10 mouse cellular contexts compared by ENCODE assay signal in genomic region chr8:70364066-70364465, GRCm38 (mm10). TPM values are rescaled to one million over a fixed set of nuclear protein-coding genes. Genes with fewer than 3 reads are reported as not detected.
A peak's percentile ranks its signal among the peaks of the same experiment; 100 is the strongest.
DNase-seq lines count a peak whose midpoint lies in the region; ATAC-seq and TF ChIP-seq lines count a peak whose summit lies in the region.
"Had no signal": no experiment of that assay in that cellular context is flagged by ENCODE, and none has a peak within 500 bp of the region (broad histone marks: within the 10 kb centered on the region; RNA-seq: fewer than 3 reads in every experiment).

No protein-coding gene starts in this region.

- no peaks in the 10 kb centered on the region for H3K36me3 ChIP-seq in heart, adult 2 months (ENCODE audit: control insufficient read depth, insufficient read depth, low read length)
- no peaks in the 10 kb centered on the region for H3K36me3 ChIP-seq in kidney, adult 2 months (ENCODE audit: control insufficient read depth, insufficient read depth, low read length)
- no peaks in the 10 kb centered on the region for H3K36me3 ChIP-seq in liver, embryonic 14.5 days (replicated peaks; ENCODE audit: control insufficient read depth, insufficient read depth, low read depth)
- no peaks in the 10 kb centered on the region for H3K36me3 ChIP-seq in embryonic facial prominence, embryonic 10.5 days (replicated peaks)

- H3K9me3 ChIP-seq in liver, embryonic 14.5 days (ENCODE audit: control insufficient read depth, low read length) = no peaks in the 10 kb centered on the region
- no peaks in the 10 kb centered on the region for H3K9me3 ChIP-seq in embryonic facial prominence, embryonic 10.5 days

- no peaks in the 10 kb centered on the region for H3K27me3 ChIP-seq in heart, adult 2 months (ENCODE audit: control insufficient read depth, insufficient read depth, low read length)
- no peaks in the 10 kb centered on the region for H3K27me3 ChIP-seq in kidney, adult 2 months (replicated peaks; ENCODE audit: control insufficient read depth, insufficient read depth, low read length)
- H3K27me3 ChIP-seq in liver, embryonic 14.5 days (ENCODE audit: control insufficient read depth, insufficient read depth, low read length) = no peaks in the 10 kb centered on the region; the same call in 1 of the 2 replicates
- peaks cover 28% of the 10 kb centered on the region; the same call in 1 of the 2 replicates for H3K27me3 ChIP-seq in embryonic facial prominence, embryonic 10.5 days (replicated peaks; ENCODE audit: low read depth, poor library complexity, severe bottlenecking)

- no peak overlapping the region for H3K9ac ChIP-seq in heart, adult 2 months (ENCODE audit: low read depth, low read length)
- no peak overlapping the region for H3K9ac ChIP-seq in liver, embryonic 14.5 days (replicated peaks)

- 45% methylated on average over 5 of the region's 5 CpGs for WGBS in heart, adult 2 months
- 44% methylated on average over 5 of the region's 5 CpGs for WGBS in kidney, adult 2 months
- 48% methylated on average over 5 of the region's 5 CpGs for WGBS in liver, embryonic 14.5 days (ENCODE audit: insufficient replicate concordance)
- 25% methylated on average over 5 of the region's 5 CpGs for WGBS in embryonic facial prominence, embryonic 10.5 days

- no peaks in the 10 kb centered on the region for H3K79me2 ChIP-seq in heart, adult 2 months (replicated peaks; ENCODE audit: control insufficient read depth, insufficient read depth, low read length)

- TF ChIP-seq EP300 in heart, adult 2 months (IDR thresholded peaks at IDR 0.05; ENCODE audit: insufficient read depth, low read depth, low read length) = 0 out of 2 replicates have a peak, but pooled peaks have one; percentile 18
- no peak for TF ChIP-seq EP300 in liver, embryonic 14.5 days (IDR thresholded peaks at IDR 0.05; ENCODE audit: low read depth)

- intact Hi-C loops in heart, adult 2 months (cut with DNase I) = no loop called here
- intact Hi-C loops in heart, postnatal 10 days (cut with DNase I) = no loop called here

- no peak overlapping the region for H3K27ac ChIP-seq in heart, adult 2 months
- no peak overlapping the region for H3K27ac ChIP-seq in kidney, adult 2 months (ENCODE audit: insufficient read depth, low read depth, low read length)
- H3K27ac ChIP-seq in liver, embryonic 14.5 days = no peak overlapping the region
- no peak overlapping the region; the same call in 1 of the 2 replicates for H3K27ac ChIP-seq in embryonic facial prominence, embryonic 10.5 days (replicated peaks)

- DNase-seq in heart, adult 2 months = peak in 1 of 2 experiments; percentile 55
- no peak for DNase-seq in heart, postnatal 10 days
- DNase-seq in adrenal gland, postnatal 25 days = peak; percentile 32
- DNase-seq in kidney, adult 2 months = peak; percentile 90
- no peak for DNase-seq in liver, embryonic 14.5 days (ENCODE audit: low read depth in 3 of 3, low spot score in 3 of 3)
- DNase-seq in T-cell, adult 2 months (ENCODE audit: low spot score) = no peak
- DNase-seq in spleen, postnatal 14 days (ENCODE audit: low spot score in 2 of 2) = no peak
- DNase-seq in embryonic facial prominence, embryonic 10.5 days (ENCODE audit: low spot score) = no peak
- DNase-seq: layer of hippocampus, adult 9-11 months; thymus, adult 18-20 months had no signal

- no peak overlapping the region for H3K4me3 ChIP-seq in heart, adult 2 months
- no peak overlapping the region for H3K4me3 ChIP-seq in kidney, adult 2 months (ENCODE audit: insufficient read depth, low read depth, low read length)
- no peak overlapping the region for H3K4me3 ChIP-seq in liver, embryonic 14.5 days (ENCODE audit: insufficient read depth in 1 of 2, low read depth in 2 of 2, low read length in 2 of 2)
- H3K4me3 ChIP-seq in embryonic facial prominence, embryonic 10.5 days = no peak overlapping the region

- peaks cover 2% of the 10 kb centered on the region; the same call in 1 of the 2 replicates for H3K4me1 ChIP-seq in heart, adult 2 months (ENCODE audit: control insufficient read depth, insufficient read depth, low read length)
- H3K4me1 ChIP-seq in kidney, adult 2 months (ENCODE audit: control insufficient read depth, insufficient read depth, low read length) = peaks cover 4% of the 10 kb centered on the region; the same call in 1 of the 2 replicates
- peaks cover 0 to 5% of the 10 kb centered on the region in 2 experiments; a peak in 1 of 4 replicates for H3K4me1 ChIP-seq in liver, embryonic 14.5 days (replicated peaks; ENCODE audit: control insufficient read depth in 2 of 2, insufficient read depth in 2 of 2, low read length in 1 of 2)
- H3K4me1 ChIP-seq in embryonic facial prominence, embryonic 10.5 days = peaks cover 13% of the 10 kb centered on the region

- TF ChIP-seq CTCF in heart, adult 2 months (IDR thresholded peaks at IDR 0.05) = no peak
- TF ChIP-seq CTCF in kidney, adult 2 months (conservative IDR thresholded peaks at IDR 0.05; ENCODE audit: insufficient read depth, insufficient read length, low read depth, low read length) = no peak
- TF ChIP-seq CTCF in liver, embryonic 14.5 days (IDR thresholded peaks at IDR 0.05; ENCODE audit: low read depth) = no peak

- no peak overlapping the region for H3K4me2 ChIP-seq in liver, embryonic 14.5 days (ENCODE audit: low read depth)

- TF ChIP-seq POLR2A in heart, adult 2 months (IDR thresholded peaks at IDR 0.05; ENCODE audit: insufficient read depth, low read depth, low read length) = no peak
- no peak for TF ChIP-seq POLR2A in kidney, adult 2 months (IDR thresholded peaks at IDR 0.05; ENCODE audit: low read depth, low read length)

- peak; percentile 54 for ATAC-seq in liver, embryonic 14.5 days (ENCODE audit: insufficient read depth)

RNA-seq across cellular contexts. Expression of gene Comp, which starts 9.3 kb away (rescaled TPM):
- 1 to 10 TPM; 5.1 to 5.4 TPM for total RNA-seq in heart, adult 2 months (2021)
- polyA plus RNA-seq in heart, adult 2 months (2012; rRNA removed) = 11.5 and 17.4 TPM in 2 replicates
- total RNA-seq in heart, postnatal 10 days (2021) = 1 to 10 TPM; 2.4 to 3.4 TPM
- 0.27 TPM in 1 of 2 replicates, not detected in the other for total RNA-seq in adrenal gland, postnatal 25 days (2021)
- 1.6 and 2.8 TPM in 2 replicates for polyA plus RNA-seq in kidney, adult 2 months (2012; rRNA removed)
- polyA plus RNA-seq in liver, embryonic 14.5 days (2012; rRNA removed) = 0.39 and 0.47 TPM in 2 replicates
- 0.29 and 0.85 TPM in 2 replicates for polyA plus RNA-seq in liver, embryonic 14.5 days (2014; fragmentation: Nextera tagmentation; extraction: Ambion mirVana)
- polyA plus RNA-seq in embryonic facial prominence, embryonic 10.5 days (2016; fragmentation: Nextera tagmentation; extraction: Ambion mirVana) = 0.19 and 0.37 TPM in 2 replicates

RNA-seq across cellular contexts. Expression of gene Upf1, which starts 11.0 kb away (rescaled TPM):
- total RNA-seq in heart, adult 2 months (2021) = 10 to 100 TPM; 42.6 to 43.9 TPM
- 17.4 and 23.4 TPM in 2 replicates for polyA plus RNA-seq in heart, adult 2 months (2012; rRNA removed)
- 10 to 100 TPM; 40.8 to 48.8 TPM for total RNA-seq in heart, postnatal 10 days (2021)
- total RNA-seq in adrenal gland, postnatal 25 days (2021) = 71.3 and 76.9 TPM in 2 replicates
- 25.8 and 27.4 TPM in 2 replicates for polyA plus RNA-seq in kidney, adult 2 months (2012; rRNA removed)
- 12.3 and 14.1 TPM in 2 replicates for polyA plus RNA-seq in liver, embryonic 14.5 days (2012; rRNA removed)
- polyA plus RNA-seq in liver, embryonic 14.5 days (2014; fragmentation: Nextera tagmentation; extraction: Ambion mirVana) = 9.3 and 11.6 TPM in 2 replicates
- polyA plus RNA-seq in embryonic facial prominence, embryonic 10.5 days (2016; fragmentation: Nextera tagmentation; extraction: Ambion mirVana) = 21.9 and 22.1 TPM in 2 replicates

RNA-seq across cellular contexts. Expression of gene Gdf1, which starts 34.4 kb away (rescaled TPM):
- not detected for total RNA-seq in heart, adult 2 months (2021)
- 0.14 TPM in 1 of 2 replicates, not detected in the other for polyA plus RNA-seq in heart, adult 2 months (2012; rRNA removed)
- total RNA-seq in heart, postnatal 10 days (2021) = under 1 TPM in 1 of 2 experiments, not detected in 1; 0.20 TPM
- 2.0 TPM in 1 of 2 replicates, not detected in the other for total RNA-seq in adrenal gland, postnatal 25 days (2021)
- polyA plus RNA-seq in kidney, adult 2 months (2012; rRNA removed) = 0.08 TPM in 1 of 2 replicates, not detected in the other
- 0.16 and 0.22 TPM in 2 replicates for polyA plus RNA-seq in liver, embryonic 14.5 days (2012; rRNA removed)
- not detected in 2 replicates for polyA plus RNA-seq in liver, embryonic 14.5 days (2014; fragmentation: Nextera tagmentation; extraction: Ambion mirVana)
- polyA plus RNA-seq in embryonic facial prominence, embryonic 10.5 days (2016; fragmentation: Nextera tagmentation; extraction: Ambion mirVana) = 5.6 and 5.7 TPM in 2 replicates

RNA-seq across cellular contexts. Expression of gene Cers1, which starts 48.5 kb away (rescaled TPM):
- under 1 TPM; 0.34 to 0.64 TPM for total RNA-seq in heart, adult 2 months (2021)
- 0.97 and 1.2 TPM in 2 replicates for polyA plus RNA-seq in heart, adult 2 months (2012; rRNA removed)
- under 1 TPM; 0.57 to 0.67 TPM for total RNA-seq in heart, postnatal 10 days (2021)
- total RNA-seq in adrenal gland, postnatal 25 days (2021) = 2.9 and 3.4 TPM in 2 replicates
- 0.58 and 0.66 TPM in 2 replicates for polyA plus RNA-seq in kidney, adult 2 months (2012; rRNA removed)
- 0.09 and 0.14 TPM in 2 replicates for polyA plus RNA-seq in liver, embryonic 14.5 days (2012; rRNA removed)
- not detected in 2 replicates for polyA plus RNA-seq in liver, embryonic 14.5 days (2014; fragmentation: Nextera tagmentation; extraction: Ambion mirVana)
- 2.3 and 4.1 TPM in 2 replicates for polyA plus RNA-seq in embryonic facial prominence, embryonic 10.5 days (2016; fragmentation: Nextera tagmentation; extraction: Ambion mirVana)

Comparison
In these comparisons a context has a peak if more than half of its experiments do, and no peak if none do; other contexts are left out.
1. DNase-seq: peak in adrenal gland, postnatal 25 days (single experiment) and kidney, adult 2 months (single experiment); none in heart, postnatal 10 days (0 of 2), liver, embryonic 14.5 days (0 of 3), T-cell, adult 2 months (single experiment), spleen, postnatal 14 days (0 of 2) and embryonic facial prominence, embryonic 10.5 days (single experiment).